Mouse (Mus musculus): ENCODE data around the gene Olfr1415. TPM values are rescaled to one million over a fixed set of nuclear protein-coding genes. Genes with fewer than 3 reads are reported as not detected.

The Olfr1415 gene
- polyA plus RNA-seq, 1 experiment from 2014 or later, result not detected

GRCm38 (mm10) chr1:92440066-92440750 is 55.7 kb downstream of the Olfr1415 start:
- H3K9me3 ChIP-seq (ENCODE audit: control insufficient read depth, low read length), result no peaks in the 10 kb centered on the region
- H3K27me3 ChIP-seq (ENCODE audit: control insufficient read depth, insufficient read depth, low read length), result no peaks in the 10 kb centered on the region
- peaks cover 57% of the 10 kb centered on the region for H3K36me3 ChIP-seq (replicated peaks; ENCODE audit: control insufficient read depth, insufficient read depth)
- WGBS, result 95% methylated on average over 9 of the region's 9 CpGs
- no peak for ATAC-seq (ENCODE audit: low FRiP score)
- no peak overlapping the region for H3K4me2 ChIP-seq (replicated peaks)
- H3K9ac ChIP-seq, result no peak overlapping the region
- H3K4me1 ChIP-seq (replicated peaks; ENCODE audit: control insufficient read depth, insufficient read depth, low read length), result peaks cover 13% of the 10 kb centered on the region
- no peak overlapping the region for H3K4me3 ChIP-seq (replicated peaks; ENCODE audit: low read length)
- no peak for DNase-seq (ENCODE audit: low spot score)
- H3K27ac ChIP-seq, result no peak overlapping the region

Small RNA genes within 50 kb of the gene (microRNA-seq; reads per million reads assigned to microRNA genes)
- 3.7 reads per million, percentile 16 among the genes with 10 or more reads in this experiment for gene Mir6900

Other genes starting within 250 kb of the Olfr1415 start
- 291 and 311 TPM in 2 replicates for gene Ndufa10, start 22.2 kb downstream of the Olfr1415 start, polyA plus RNA-seq (2014; fragmentation: Nextera tagmentation; extraction: Ambion mirVana)
- not detected in 2 replicates for gene Olfr1416, start 11.0 kb downstream of the Olfr1415 start, polyA plus RNA-seq (2014; fragmentation: Nextera tagmentation; extraction: Ambion mirVana)
- not detected in 2 replicates for gene Olfr1414, start 22.6 kb upstream of the Olfr1415 start, polyA plus RNA-seq (2014; fragmentation: Nextera tagmentation; extraction: Ambion mirVana)
- gene Olfr1413, start 75.2 kb upstream of the Olfr1415 start, polyA plus RNA-seq (2014; fragmentation: Nextera tagmentation; extraction: Ambion mirVana), result not detected in 2 replicates
- gene Olfr1412, start 89.7 kb upstream of the Olfr1415 start, polyA plus RNA-seq (2014; fragmentation: Nextera tagmentation; extraction: Ambion mirVana), result not detected in 2 replicates
- gene Olfr1411, start 98.3 kb upstream of the Olfr1415 start, polyA plus RNA-seq (2014; fragmentation: Nextera tagmentation; extraction: Ambion mirVana), result not detected in 2 replicates
- gene Olfr1410, start 109.7 kb upstream of the Olfr1415 start, polyA plus RNA-seq (2014; fragmentation: Nextera tagmentation; extraction: Ambion mirVana), result not detected in 2 replicates
- gene Olfr12, start 121.7 kb upstream of the Olfr1415 start, polyA plus RNA-seq (2014; fragmentation: Nextera tagmentation; extraction: Ambion mirVana), result not detected in 2 replicates
- 553 and 683 TPM in 2 replicates for gene Cops9, start 145.9 kb upstream of the Olfr1415 start, polyA plus RNA-seq (2014; fragmentation: Nextera tagmentation; extraction: Ambion mirVana)
- gene Otos, start 152.7 kb upstream of the Olfr1415 start, polyA plus RNA-seq (2014; fragmentation: Nextera tagmentation; extraction: Ambion mirVana), result 0.31 TPM in 1 of 2 replicates, not detected in the other